Mouse (Mus musculus) MN1 (cell line): ENCODE results near the gene Pvalb.
A peak's percentile ranks its signal among the peaks of the same experiment; 100 is the strongest.

Source experiments
- DNase-seq: peaks from one replicate; pipeline ENCODE4 v3.0.0-alpha.2; 2016; ENCODE audit warnings: low spot score

Gene Pvalb

DNA sequence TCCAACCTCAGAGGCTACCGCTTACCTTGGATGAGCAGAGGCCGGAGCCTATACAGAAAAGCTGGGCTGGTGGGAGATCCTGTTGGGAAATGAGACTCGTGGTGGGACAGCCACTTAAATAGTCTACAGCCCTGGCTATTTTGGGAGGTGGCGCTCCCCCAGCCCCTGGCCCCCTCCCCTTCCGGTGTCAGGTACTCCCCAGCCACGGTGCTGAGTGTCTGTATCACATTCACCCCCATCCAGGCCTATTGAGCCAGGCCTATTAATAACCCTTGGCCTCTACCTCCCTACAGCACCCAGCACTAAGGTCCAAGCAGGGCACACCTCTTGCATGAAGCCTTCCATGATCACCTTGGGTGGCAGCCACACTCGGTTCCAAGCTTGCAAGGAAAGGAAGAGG is at the start of gene Pvalb:
TSS of gene Pvalb (minus strand) at position 89 of the 400 bp plus-strand sequence.
- no peak for DNase-seq

DNA sequence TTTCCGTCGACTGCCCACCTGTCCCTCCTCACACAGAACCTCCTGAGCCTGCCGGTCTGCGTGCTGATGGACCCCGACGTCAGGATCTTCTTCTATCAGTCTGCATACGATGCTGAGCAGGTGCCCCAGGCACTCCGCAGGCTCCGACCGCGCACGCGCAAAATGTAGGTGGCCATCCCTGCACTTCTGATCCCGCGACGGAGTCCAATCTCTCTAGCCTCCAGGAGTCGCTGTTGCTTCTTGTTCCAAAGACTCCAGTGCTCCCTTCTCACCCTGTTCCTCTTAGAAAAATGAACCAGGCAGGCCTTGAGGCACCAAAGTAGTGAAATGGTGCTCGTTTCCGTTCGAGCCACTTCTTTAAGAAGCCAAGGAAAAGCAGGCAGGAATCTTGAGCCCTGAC is 48.6 kb upstream of the Pvalb start:
- no peak for DNase-seq

DNA sequence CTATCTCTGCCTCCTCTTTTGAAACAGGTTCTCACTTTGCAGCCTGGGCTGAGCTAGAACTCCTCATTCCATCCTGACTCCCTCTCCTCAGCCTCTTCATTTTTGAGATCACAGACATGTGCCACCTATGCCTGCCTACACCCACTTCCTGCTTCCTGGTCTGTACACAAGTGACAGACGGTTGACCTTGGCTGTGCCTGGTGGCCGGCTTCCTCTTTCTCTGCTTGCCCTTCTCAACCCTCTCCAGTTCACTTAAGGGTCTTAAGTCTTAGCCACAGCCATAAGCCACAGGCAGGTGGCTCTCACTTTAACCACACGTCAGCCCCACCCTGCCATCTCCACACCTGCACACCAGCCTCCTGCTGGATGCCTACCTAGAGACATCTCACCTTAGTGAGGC is 42.2 kb upstream of the Pvalb start:
- no peak for DNase-seq

DNA sequence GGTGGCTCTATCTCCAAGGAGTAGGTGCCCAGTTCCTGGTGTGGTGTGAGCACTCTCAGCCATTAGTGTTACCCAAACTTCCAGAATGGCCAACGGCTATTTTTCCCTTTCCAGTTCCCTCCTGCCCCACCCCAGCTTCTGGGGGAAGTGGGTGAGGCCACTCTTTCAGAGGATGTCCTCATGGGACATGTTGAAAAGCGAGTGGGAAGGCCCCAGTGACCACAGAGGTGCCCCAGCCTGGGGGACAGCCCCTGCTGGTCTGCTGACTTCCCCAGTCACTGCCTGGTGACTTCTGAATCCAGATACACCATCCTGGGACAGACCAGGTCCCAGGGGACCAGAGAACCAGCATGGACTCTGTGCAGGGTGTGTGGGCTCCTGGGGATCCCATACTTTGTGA is 41.5 kb upstream of the Pvalb start:
- no peak for DNase-seq

DNA sequence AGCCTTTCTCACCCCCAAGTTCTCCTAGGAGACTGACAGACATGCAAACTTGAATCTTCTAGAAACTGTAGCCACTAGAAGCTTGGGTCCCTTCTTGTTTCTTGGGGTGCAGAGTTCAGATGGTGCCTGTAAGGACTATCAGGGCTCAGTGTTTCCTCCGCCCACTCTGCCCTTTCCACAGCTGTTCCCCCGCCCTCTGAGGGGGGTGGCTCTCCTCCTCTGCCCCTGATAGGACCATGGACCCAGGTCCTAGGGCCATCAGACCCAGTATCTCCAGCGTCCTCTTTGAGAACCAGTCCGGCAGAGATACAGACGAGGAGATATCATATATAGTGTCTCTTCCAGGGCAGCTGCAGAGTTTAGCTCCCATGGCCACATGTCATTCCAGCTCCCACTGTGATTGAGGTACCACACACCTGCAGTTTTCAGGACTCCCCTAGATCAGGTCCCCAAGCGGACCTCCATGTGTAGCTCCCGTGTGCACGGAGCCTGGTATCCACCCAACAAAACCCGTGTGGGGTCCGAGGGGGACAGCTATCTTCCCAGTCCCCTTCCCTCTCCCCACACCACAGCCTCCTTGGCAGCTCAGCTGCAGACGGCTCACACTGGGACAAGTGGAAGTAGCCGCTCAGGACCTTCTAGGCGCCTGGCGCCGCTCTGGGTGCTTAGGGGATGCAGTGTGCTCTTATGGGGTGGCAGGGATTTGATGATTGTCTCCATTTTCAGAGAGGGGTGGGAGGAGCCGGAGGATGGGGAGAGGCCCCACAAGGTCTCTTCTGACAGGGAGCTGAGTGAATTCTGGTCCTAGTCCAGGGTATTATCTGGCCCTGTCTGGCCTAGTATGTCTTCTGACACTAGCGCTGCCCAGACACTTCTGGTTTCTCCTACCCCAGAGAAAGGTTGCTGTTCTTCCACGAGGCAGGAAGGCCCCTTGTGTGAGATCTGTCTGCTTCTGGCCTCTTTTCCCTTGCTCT is 40.2 kb upstream of the Pvalb start:
- DNase-seq, result no peak

DNA sequence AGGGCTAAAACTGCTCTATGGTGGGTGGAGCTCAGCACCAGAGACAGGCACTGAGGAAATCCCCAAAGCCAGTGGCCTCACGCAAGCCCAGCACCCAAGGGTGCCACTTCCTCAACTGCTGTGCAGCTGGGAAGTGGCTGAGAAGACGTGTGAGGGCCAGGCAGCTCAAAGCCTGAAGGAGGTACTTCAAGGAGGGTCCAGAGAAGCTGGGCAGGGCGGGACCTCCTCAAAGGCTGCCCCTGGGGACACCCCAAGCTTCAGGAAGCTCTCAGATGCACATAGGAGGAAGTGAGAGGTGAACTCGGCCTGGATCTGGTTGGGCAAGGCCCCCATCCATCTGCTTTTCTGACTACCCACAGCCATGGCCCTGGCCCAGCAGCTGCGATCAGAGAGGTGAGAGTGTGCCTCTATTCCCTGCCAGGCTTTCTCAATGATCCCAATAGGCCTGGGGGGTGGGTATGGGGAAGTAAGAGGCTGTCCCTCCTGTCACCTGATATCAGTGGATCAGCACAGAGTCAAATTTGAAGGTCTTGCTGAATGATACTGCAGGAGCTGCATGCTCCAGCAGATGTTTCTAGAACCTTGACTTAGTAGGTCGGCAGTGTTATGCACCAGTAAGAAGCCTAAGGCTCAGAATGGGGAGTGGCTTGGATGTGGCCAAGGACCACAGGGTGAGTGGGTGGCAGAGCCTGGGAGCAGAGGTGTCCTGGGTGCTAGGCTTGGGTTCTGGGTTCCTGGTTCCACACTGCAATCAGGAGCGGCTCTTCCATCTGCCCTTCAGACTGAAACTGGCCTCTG is 38.7 kb upstream of the Pvalb start, which contains the start of gene Ncf4:
TSS of gene Ncf4 (plus strand) at position 107 of the 798 bp plus-strand sequence.
- no peak for DNase-seq

DNA sequence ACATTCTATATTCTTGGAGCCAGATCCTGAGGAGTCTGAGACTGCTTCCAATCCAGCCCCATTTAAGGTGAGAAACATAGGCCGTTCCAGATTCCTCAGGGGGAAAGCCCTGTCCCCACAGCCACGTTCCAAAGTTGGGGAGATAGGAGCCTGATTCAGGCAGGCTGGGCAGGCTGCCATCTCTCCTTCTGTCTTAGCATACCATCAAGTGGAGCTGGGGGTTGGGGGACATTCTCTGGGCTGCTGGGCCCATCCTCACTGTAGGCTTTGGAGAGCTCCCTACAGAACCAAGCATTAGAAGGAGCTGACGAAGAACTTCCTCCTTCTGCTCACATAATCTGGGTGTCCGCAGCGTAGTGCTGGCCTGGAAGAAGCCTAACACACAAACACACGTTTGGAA is 37.6 kb upstream of the Pvalb start:
- no peak for DNase-seq

DNA sequence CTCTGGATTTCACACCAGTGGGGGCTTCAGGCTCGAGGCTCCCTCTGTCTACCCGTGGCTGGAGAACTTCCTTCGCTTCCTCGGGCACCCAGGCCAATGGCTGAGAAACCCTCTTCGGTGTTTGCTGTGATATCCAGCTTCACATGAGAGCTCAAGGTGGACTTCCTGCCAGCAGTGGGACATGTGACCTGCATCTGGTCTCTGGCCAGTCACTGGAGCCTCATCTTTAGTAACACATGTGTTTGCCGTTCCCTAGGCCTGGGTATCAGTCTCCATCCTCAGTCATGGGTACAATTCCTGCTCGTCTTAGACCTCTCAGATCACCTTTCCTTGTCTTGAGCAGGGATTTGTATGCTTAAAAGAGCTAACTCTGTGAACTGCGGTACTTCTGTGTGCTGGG is 36.9 kb upstream of the Pvalb start:
- no peak for DNase-seq

DNA sequence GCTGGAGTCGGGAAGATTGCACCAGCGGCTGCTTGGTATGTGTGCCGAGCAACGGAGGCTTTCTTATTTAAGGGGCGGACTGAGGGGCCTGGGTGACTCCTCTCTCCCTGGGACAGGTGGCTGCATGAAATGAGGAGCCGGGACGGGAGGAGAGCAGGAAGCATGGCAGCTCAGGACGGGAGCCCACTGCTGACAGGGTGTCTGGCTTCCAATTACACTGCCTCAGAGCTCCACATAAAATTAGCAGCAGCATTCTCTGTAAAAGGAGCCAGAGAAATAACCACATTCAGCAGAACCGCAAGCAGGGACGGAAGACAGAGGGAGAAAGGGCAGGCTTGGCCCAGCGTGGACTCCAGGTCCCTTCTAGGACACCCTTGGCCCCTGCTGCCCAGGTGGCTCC is 35.1 kb upstream of the Pvalb start:
- DNase-seq, result no peak

DNA sequence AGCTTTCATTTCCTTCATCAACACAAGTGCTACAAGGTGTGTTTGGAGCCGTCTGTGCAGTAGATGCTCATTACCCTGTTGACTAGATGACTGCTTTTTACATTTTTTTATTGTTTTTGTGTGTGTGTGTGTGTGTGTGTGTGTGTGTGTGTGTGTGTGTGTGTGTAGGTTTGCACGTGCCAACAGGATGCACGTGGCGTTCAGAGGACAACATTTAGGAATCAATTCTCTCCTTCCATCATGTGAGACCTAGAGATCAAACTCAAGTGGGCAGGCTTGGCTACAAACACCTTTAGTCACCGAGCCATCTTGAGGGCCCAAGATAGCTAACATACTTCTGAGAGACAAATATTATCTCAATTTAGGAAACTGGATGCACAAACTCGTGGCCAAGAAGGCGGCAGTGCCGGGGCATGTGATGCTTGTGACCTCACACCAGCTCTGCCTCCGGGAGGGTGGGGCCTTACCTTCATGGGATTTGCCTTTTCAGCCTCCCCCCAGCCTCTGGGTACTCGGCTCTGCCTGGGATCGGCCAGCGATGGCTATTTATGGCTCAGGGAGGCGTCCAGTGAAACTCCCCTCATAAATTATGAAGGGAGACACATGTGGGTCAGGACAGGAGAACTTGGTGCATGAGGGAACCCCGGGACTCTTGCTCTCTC is 33.9 kb upstream of the Pvalb start:
- no peak for DNase-seq

DNA sequence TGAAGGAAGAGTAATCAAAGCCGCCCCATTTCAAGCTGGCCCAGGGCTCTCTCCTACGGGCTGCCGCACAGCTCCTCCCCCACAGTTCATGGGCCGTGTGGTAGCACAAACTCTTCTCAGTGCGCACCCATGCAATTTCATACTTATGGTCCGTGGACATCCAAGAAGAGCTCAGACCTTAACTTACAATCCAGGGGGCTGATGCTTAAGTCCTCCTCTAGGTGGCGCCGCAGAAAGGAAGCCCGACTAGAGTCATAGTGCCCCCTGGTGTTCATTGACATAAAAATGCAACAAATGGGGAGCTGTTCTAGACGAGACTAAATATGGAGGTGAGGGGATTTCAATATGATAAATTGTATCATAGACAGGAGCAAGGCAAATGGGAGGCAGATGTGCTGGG is 33.3 kb upstream of the Pvalb start:
- DNase-seq, result peak; percentile 80

DNA sequence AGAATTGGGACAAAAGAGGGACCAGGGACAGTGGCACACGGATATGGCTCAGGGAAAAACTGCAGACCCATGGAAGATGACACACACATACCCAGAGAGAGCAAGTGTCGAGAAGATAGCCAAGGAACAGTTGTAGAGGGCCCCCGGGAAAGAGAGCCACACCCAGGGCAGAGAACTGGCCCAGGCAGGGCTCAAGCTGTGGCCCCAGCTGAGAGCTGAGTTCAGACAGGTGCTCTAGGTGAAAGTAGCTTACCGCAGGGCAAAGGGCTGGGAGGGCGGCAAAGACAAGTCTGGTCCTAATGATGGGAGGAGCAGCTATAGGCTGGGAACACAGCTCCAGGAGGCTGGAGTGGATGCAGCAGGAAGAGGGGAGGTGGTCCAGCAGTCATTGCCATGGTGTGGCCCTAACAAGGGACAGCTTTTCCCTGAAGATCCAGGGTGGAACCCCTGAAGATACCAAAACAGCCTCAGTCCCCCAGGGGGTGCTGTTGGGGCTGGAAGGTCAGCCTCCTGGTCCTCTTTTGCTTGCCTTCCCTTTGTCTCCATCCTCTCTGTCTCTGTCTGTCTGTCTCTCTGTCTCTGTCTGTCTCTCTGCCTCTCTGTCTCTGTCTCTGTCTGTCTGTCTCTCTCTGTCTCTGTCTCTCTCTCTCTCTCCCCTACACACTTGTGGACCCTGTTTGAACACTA is 28.8 kb upstream of the Pvalb start:
- no peak for DNase-seq

DNA sequence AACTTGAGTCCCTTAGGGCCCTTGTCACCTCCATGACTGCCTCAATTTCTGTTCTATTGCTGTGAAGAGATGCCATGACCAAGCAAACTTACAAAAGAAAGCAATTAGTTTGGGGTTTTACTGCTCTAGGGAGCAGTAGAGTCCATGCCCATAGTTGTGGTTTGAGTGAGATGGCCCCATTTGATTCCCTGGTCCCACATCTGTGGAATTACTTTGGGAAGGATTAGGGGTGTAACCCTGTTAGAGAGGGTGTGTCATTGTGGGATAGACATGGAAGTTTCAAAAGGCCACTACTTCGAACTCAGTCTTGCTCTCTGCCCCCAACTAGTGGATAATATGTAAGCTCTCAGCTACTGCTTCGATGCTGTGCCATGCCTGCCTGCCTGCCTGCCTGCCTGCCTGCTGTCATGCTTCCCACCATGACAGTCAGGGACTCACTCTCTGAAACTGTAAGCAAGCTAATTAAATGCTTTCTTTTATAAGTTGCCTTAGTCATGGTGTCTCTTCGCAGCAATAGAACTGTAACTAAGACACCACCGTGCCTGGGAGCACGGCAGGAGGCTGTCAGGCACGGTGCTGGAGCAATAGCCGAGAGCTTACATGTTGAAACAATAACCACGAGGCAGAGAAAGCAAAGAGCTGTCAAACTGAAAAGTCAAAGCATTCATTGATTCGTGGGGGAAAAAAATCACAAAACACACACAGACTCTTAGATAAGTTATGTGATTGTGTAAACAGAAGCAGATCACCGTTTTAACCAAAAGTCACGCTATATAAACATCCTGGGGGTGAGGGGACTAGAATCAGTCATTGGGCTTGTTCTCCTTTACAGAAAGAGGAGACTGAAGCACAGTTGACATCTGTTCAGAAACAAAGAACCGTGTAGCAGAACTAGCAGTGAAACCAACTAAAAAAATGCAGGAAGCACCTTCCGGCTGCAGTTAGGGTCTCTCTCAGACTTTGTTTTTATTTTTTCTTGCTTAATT is 25.4 kb upstream of the Pvalb start:
- DNase-seq, result no peak

DNA sequence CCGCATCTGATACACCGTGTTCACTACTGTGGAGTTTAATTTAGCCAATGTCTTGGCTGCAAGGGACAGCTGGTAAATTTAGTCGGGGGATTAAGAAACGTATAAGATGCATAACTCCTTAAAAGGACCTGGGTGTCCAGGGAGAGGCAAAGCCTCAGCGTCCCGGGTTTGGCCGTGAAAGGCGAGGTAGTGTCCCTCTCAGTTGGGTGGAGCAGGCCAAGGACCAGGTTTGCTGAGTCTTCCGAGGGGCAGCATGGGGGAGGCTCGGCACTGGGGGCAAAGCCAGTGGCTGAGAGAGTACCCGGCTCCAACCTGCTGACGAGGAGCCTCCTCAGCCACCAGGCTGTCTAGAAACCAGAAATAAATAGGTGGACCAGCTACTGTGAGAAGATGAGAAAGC is 21.6 kb upstream of the Pvalb start:
- no peak for DNase-seq

DNA sequence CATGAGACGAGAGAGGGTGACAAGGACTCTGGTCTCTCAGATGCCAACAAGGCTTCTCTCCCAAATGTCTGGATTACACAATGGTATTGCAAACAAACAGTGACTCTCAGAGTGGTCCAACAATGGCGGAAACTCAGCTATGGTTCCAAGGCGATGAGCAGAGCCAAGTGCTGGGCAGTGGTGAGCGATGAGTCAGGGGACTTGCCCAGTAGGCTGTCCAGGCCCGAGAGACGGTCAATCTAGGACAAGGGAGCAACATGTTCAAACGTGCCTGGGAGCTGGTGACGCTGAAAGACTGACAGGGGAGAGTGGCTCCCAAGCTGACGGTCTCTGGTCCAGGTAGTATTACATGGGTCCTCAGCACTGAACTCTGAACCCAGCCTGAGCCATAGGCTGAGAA is 9.1 kb upstream of the Pvalb start:
- DNase-seq, result no peak

DNA sequence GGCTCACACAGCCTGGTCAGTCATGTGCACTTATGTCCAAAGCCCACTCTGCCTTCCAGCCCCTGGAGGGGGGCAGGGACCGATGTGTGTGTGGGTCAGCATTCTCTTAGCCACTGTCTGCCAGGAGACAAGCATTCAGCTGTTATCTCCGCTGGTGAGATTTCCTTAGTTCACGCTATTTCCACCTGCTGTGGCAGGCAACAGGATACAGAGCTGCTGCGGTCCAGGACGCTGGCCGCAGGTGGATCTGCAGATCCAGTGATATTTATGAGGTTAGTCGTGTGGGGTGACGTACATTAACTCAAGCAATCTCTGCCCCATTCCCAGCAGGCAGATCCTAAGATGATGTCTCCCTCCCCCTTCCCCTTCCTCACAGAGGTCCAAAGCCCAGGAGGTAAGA is 5.2 kb upstream of the Pvalb start:
- DNase-seq, result no peak

DNA sequence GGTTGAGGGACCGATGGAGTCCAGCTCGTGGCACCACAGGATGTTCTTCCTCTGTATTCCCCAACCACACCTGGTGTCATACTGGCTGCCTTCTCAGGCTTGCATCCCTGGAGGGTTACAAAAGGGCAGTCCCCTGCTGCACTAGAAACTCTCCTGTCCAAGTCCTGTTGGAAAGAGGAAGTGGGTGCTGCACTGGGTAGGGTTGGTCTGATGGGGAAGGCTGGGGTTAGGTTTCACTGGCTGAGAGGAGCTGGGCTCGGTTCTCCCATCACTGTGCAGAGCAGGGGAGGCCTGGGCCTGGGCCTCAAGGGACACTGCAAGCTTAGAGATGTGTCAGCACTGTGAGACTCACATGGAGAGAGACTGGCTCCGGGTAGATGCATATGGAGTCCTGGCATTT is 4.0 kb upstream of the Pvalb start:
- DNase-seq, result no peak

DNA sequence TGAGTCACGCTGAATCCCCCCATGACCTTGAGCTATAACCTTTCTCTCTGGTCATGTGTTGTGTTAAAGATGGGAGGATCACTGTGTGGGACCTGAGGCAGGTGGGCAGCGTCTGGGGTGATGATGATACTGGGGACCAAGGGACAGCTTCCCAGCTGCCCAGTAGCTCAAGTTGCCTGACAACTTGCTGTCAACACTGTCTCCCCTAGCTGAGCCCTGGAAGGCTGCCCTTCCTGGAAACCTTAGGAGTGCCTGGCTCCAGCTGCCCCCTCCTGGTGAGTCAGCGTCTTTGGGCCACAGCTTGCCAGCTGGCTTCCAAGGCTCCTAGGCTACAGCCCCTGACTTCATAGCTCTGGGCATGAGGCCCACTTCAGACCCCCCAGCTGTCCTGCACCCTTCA is 1.0 kb downstream of the Pvalb start:
- peak; percentile 65 for DNase-seq

DNA sequence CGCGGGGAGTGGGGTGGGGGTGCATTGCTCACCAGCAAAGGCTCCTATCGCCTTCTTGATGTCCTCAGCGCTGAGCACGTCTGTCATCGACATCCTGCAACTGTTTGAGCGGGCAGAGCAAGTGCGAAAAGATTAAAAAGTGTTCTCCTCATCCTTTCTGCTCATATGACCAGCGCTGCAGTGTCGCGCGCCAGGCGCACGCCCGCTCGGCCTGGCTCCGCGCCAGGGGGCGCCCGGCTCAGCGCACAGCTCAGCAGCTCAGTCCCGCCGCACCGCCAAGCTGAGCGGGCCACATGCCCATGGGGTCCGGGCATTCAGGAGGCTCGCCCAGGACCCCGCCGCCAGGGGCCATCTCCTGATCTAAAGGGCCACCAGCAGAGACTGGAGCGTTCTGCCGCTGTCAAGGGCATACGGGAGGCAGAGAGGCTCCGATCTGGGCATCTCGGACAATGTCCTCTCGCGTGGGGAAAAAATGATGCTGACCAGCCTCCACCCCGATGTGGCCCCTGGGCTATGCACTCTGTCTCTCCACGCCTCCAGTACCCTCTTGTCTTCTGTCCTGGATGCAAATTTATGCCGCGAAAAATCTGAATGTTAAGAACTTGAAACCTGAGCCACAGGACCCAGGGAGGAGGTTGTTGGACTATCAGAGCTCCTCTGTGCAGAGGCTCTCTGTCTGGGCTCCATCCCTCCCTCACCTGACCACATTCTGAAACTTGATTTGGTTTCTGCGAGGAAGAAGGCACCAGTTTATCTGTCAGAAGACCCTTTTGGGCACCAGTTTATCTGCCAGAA is 1.9 kb downstream of the Pvalb start:
- peak; percentile 52 for DNase-seq
